Mouse (Mus musculus): ENCODE data around the gene S100a4. TPM values are rescaled to one million over a fixed set of nuclear protein-coding genes. Genes with fewer than 3 reads are reported as not detected.

S100a4 gene
- total RNA-seq, 2 experiments from 2014 or later, result 16.4 to 16.5 TPM

Other genes starting within 250 kb of the S100a4 start
- gene Slc27a3, start 213.8 kb upstream of the S100a4 start, total RNA-seq (2021), result under 1 TPM; 0.59 to 0.91 TPM
- 10 to 100 TPM; 14.3 to 15.0 TPM for gene Ints3, start 170.1 kb upstream of the S100a4 start, total RNA-seq (2021)
- gene Npr1, start 137.9 kb upstream of the S100a4 start, total RNA-seq (2021), result 1 to 10 TPM; 5.7 to 6.1 TPM
- gene Ilf2, start 127.6 kb upstream of the S100a4 start, total RNA-seq (2021), result 10 to 100 TPM; 23.8 to 25.4 TPM
- 10 to 100 TPM; 58.8 to 68.7 TPM for gene Snapin, start 112.7 kb upstream of the S100a4 start, total RNA-seq (2021)
- gene Chtop, start 94.3 kb upstream of the S100a4 start, total RNA-seq (2021), result 10 to 100 TPM; 84.4 to 90.1 TPM
- 100 to 1,000 TPM; 120 to 124 TPM for gene S100a1, start 89.4 kb upstream of the S100a4 start, total RNA-seq (2021)
- gene S100a13, start 89.3 kb upstream of the S100a4 start, total RNA-seq (2021), result 1 to 10 TPM; 9.2 to 9.6 TPM
- under 1 TPM in 1 of 2 experiments, not detected in 1; 0.30 TPM for gene S100a14, start 76.9 kb upstream of the S100a4 start, total RNA-seq (2021)
- gene S100a16, start 66.5 kb upstream of the S100a4 start, total RNA-seq (2021), result 10 to 100 TPM; 58.6 to 63.8 TPM
- gene S100a3, start 43.2 kb upstream of the S100a4 start, total RNA-seq (2021), result not detected
- gene S100a2, start 13.5 kb upstream of the S100a4 start, total RNA-seq (2021), result not detected
- not detected for gene Gm42674, start 1.9 kb upstream of the S100a4 start, total RNA-seq (2021)
- gene S100a5, start 4.8 kb downstream of the S100a4 start, total RNA-seq (2021), result under 1 TPM in 1 of 2 experiments, not detected in 1; 0.72 TPM
- gene S100a6, start 9.1 kb downstream of the S100a4 start, total RNA-seq (2021), result 10 to 100 TPM; 61.9 to 77.2 TPM
- gene S100a7a, start 50.2 kb downstream of the S100a4 start, total RNA-seq (2021), result under 1 TPM in 1 of 2 experiments, not detected in 1; 0.28 TPM
- gene S100a8, start 65.2 kb downstream of the S100a4 start, total RNA-seq (2021), result not detected
- not detected for gene S100a9, start 92.0 kb downstream of the S100a4 start, total RNA-seq (2021)
- not detected for gene Pglyrp4, start 123.1 kb downstream of the S100a4 start, total RNA-seq (2021)
- not detected for gene Gm5849, start 174.1 kb downstream of the S100a4 start, total RNA-seq (2021)